ENCODE assay signal across 17 mouse cellular contexts in the genomic region with DNA sequence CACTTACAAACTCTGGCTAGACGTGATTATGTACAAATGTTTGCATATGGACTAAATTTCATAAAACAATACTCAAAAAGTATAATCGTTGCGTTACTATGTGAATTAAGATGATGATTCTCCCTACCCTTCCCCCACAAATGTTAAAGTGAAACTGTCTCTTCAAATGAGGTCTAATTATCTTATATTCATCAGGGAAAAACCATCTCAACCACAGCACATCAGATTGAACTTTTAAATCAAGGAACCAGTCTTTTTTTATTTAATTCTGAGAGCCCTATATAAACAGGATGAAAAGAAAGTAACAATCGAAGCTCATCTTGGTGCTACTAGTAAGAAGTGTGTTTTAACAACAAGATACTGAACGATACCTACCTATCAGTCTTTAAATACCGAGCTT.
"Had no signal": no experiment of that assay in that cellular context is flagged by ENCODE, and none has a peak within 500 bp of the region (broad histone marks: within the 10 kb centered on the region; RNA-seq: fewer than 3 reads in every experiment).

No protein-coding gene starts in this region.

- DNase-seq: gastrocnemius, adult 2 months; gastrocnemius, postnatal 10 days; gastrocnemius, postnatal 25 days; heart, adult 18-20 months; heart, postnatal 10 days; heart, postnatal 4 days; kidney, adult 11 months; kidney, adult 2 months; kidney, postnatal 10 days; kidney, postnatal 36 days; layer of hippocampus, adult 9-11 months; layer of hippocampus, postnatal 36 days; liver; liver, embryonic 13.5 days; liver, postnatal 0 days had no signal

- ATAC-seq: hindbrain, embryonic 16.5 days; intestine, embryonic 15.5 days; liver, postnatal 0 days had no signal
